Mouse (Mus musculus) MEL (cell line): ENCODE data around the gene Cntn2. TPM values are rescaled to one million over a fixed set of nuclear protein-coding genes. Genes with fewer than 3 reads are reported as not detected.

ENCODE experiments used
- DNase-seq: peaks from one replicate; pipeline ENCODE4 v3.0.0; 2011; ENCODE audit warnings: low read depth, low spot score
- H3K27ac ChIP-seq: 2 replicates; pipeline ENCODE4 v1.5.1; 2012; ENCODE audit warnings: low read depth, mild to moderate bottlenecking, control low read depth, low read length, moderate library complexity; ENCODE audit not compliant: control insufficient read depth
- H3K27me3 ChIP-seq, 2 experiments: fragments of 150-350 bp in 1 of 2; sonication (generic) in 1 of 2; 2 replicates each; pipeline ENCODE4 v1.6.1; 2012; ENCODE audit warnings: low read length in 2 of 2, mild to moderate bottlenecking in 2 of 2, improper control_type of control experiment in 1 of 2, moderate library complexity in 1 of 2; ENCODE audit not compliant: insufficient read depth in 2 of 2, control insufficient read depth in 1 of 2
- H3K36me3 ChIP-seq, 2 experiments: 2 replicates each; pipeline ENCODE4 v1.6.1; 2012 to 2014; ENCODE audit warnings: low read length in 2 of 2, improper control_type of control experiment in 1 of 2, inconsistent platforms in 1 of 2, mild to moderate bottlenecking in 1 of 2; ENCODE audit not compliant: insufficient read depth in 2 of 2, control insufficient read depth in 1 of 2
- H3K4me1 ChIP-seq, 2 experiments: fragments of 150-350 bp in 1 of 2; sonication (generic) in 1 of 2; 2 replicates each; pipeline ENCODE4 v1.6.1; 2012; ENCODE audit warnings: low read length in 2 of 2, improper control_type of control experiment in 1 of 2, mild to moderate bottlenecking in 1 of 2; ENCODE audit not compliant: insufficient read depth in 2 of 2, control insufficient read depth in 1 of 2
- H3K4me3 ChIP-seq, 2 experiments: fragments of 150-350 bp in 1 of 2; sonication (generic) in 1 of 2; 2 replicates each; pipeline ENCODE4 v1.5.1; 2012; ENCODE audit warnings: low read depth in 2 of 2, low read length in 2 of 2, mild to moderate bottlenecking in 2 of 2, moderate library complexity in 2 of 2, control low read depth in 1 of 2, improper control_type of control experiment in 1 of 2; ENCODE audit not compliant: control insufficient read depth in 1 of 2, insufficient read depth in 1 of 2
- H3K79me2 ChIP-seq: 2 replicates; pipeline ENCODE4 v1.6.1; 2012; ENCODE audit warnings: mild to moderate bottlenecking, low read length, moderate library complexity; ENCODE audit not compliant: control insufficient read depth, poor library complexity, insufficient read depth
- H3K9ac ChIP-seq: 2 replicates; pipeline ENCODE4 v1.6.1; 2012; ENCODE audit warnings: low read depth, mild to moderate bottlenecking, control low read depth, low read length, moderate library complexity; ENCODE audit not compliant: control insufficient read depth, poor library complexity, severe bottlenecking
- H3K9me3 ChIP-seq: fragments of 150-350 bp; sonication (generic); replicated peaks from 2 replicates; pipeline ENCODE4 v1.6.1; 2012; ENCODE audit warnings: mild to moderate bottlenecking, low read length, improper control_type of control experiment, moderate library complexity; ENCODE audit not compliant: insufficient read depth
- BHLHE40 ChIP-seq: IDR thresholded peaks from 2 replicates; pipeline ENCODE4 v1.6.1; 2012; ENCODE audit warnings: low read depth, mild to moderate bottlenecking, inconsistent platforms, low read length, improper control_type of control experiment, borderline replicate concordance
- E2F4 ChIP-seq: IDR thresholded peaks from 2 replicates; pipeline ENCODE4 v1.6.1; 2011; ENCODE audit warnings: low read depth, low read length, improper control_type of control experiment, borderline replicate concordance
- GATA1 ChIP-seq: IDR thresholded peaks from 2 replicates; pipeline ENCODE4 v1.6.1; 2011; ENCODE audit warnings: low read depth, low read length, improper control_type of control experiment
- HCFC1 ChIP-seq: IDR thresholded peaks from 2 replicates; pipeline ENCODE4 v1.6.1; 2012; ENCODE audit warnings: low read depth, mild to moderate bottlenecking, inconsistent platforms, low read length, improper control_type of control experiment, moderate library complexity
- KAT2A ChIP-seq: conservative IDR thresholded peaks from 2 replicates; pipeline ENCODE4 v1.6.1; 2012; ENCODE audit warnings: low read depth, low read length, improper control_type of control experiment, inconsistent platforms
- MYC ChIP-seq: IDR thresholded peaks from 2 replicates; pipeline ENCODE4 v1.6.1; 2011; ENCODE audit warnings: low read depth, mild to moderate bottlenecking, low read length, improper control_type of control experiment, moderate library complexity
- NRF1 ChIP-seq: IDR thresholded peaks from 2 replicates; pipeline ENCODE4 v1.6.1; 2014; ENCODE audit warnings: low read depth, mild to moderate bottlenecking, inconsistent platforms, low read length, improper control_type of control experiment, moderate library complexity; ENCODE audit not compliant: poor library complexity, insufficient read depth, severe bottlenecking
- POLR2A ChIP-seq, 2 experiments: IDR thresholded peaks; 2 replicates each; pipeline ENCODE4 v1.6.1; 2011 to 2012; ENCODE audit warnings: low read length in 2 of 2, mild to moderate bottlenecking in 2 of 2, control low read depth in 1 of 2, improper control_type of control experiment in 1 of 2, low read depth in 1 of 2, moderate library complexity in 1 of 2; ENCODE audit not compliant: control insufficient read depth in 1 of 2, insufficient read depth in 1 of 2, poor library complexity in 1 of 2
- POLR2AphosphoS2 ChIP-seq: IDR thresholded peaks from 2 replicates; pipeline ENCODE4 v1.6.1; 2011; ENCODE audit warnings: low read length, improper control_type of control experiment
- TBP ChIP-seq: IDR thresholded peaks from 2 replicates; pipeline ENCODE4 v1.8.0; 2011; ENCODE audit warnings: low read depth, low read length, improper control_type of control experiment
- TCF12 ChIP-seq: IDR thresholded peaks from 2 replicates; pipeline ENCODE4 v1.6.1; 2014; ENCODE audit warnings: low read depth, mild to moderate bottlenecking, inconsistent platforms, low read length, improper control_type of control experiment, moderate library complexity
- USF1 ChIP-seq: IDR thresholded peaks from 2 replicates; pipeline ENCODE4 v1.6.1; 2014; ENCODE audit warnings: low read depth, mild to moderate bottlenecking, inconsistent platforms, low read length, improper control_type of control experiment, moderate library complexity
- polyA plus RNA-seq, 2 experiments: library from polyadenylated mRNA; stranded (reverse) in 1 of 2; unstranded in 1 of 2; fragments of >175 nt in 1 of 2; fragments of >200 nt in 1 of 2; gene quantifications; 2 replicates each; pipeline versions ENCODE4 v1.2.1 to v1.2.4; 2012; ENCODE audit warnings: low replicate concordance in 2 of 2, low read depth in 1 of 2; ENCODE audit not compliant: insufficient read length in 2 of 2, insufficient read depth in 1 of 2, missing spikeins in 1 of 2
- total RNA-seq: library from RNA; depleted of rRNA; stranded (reverse); fragments of 300-350 nt; gene quantifications from 2 replicates; pipeline ENCODE4 v1.2.3, GENCODE M21; 2012

Gene Cntn2
- total and polyA plus RNA-seq, 3 experiments = not detected

DNA sequence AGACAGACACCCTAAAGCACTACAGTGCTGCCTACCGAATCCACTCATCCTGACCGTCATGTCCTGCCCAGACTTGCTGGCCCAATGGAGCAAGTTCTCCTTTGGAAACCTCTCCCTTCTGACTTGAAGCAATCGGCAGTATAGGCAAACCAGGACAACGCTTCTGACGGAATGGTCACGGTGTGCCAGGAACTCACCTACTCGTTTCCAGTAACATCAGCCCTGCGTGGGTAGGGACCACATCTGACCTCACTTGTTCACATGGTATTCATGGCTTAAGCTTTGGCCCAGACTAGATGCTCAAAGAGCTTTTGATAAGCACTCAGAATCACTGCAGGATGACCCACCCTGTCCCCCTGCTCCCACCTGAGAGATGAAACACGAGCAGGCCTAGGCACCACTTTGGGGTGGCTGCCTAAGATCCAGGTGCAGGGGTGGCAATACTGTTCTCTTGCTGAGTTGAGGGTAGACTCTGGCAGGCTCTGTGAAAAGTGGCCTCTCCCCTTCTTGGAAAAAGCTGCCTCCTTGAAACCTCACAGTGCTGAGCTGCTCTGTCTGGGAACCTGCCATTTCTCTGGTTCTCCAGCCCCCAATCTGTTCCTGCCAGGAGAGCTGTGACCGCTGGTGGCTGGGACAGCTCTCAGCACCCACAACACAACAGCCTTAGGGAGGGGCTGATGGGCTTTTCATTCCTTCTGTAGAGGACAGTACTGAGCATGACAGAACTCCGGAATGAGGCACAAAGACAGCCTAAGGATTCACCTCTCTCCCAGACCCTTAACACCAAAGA, 24.5 kb upstream of the Cntn2 start:
- H3K4me3 ChIP-seq = no peak overlapping the region
- peaks cover 7 to 14% of the 10 kb centered on the region in 2 experiments for H3K27me3 ChIP-seq
- H3K9ac ChIP-seq = no peak overlapping the region
- H3K9me3 ChIP-seq = no peaks in the 10 kb centered on the region
- no peak for TF ChIP-seq HCFC1
- no peak for TF ChIP-seq POLR2A (IDR thresholded peaks at IDR 0.05; ENCODE audit: control insufficient read depth in 1 of 2, insufficient read depth in 1 of 2, low read depth in 1 of 2, low read length in 2 of 2, poor library complexity in 1 of 2)
- TF ChIP-seq TCF12 = no peak
- no peak for TF ChIP-seq KAT2A
- no peaks in the 10 kb centered on the region for H3K79me2 ChIP-seq
- peaks cover 0 to 13% of the 10 kb centered on the region in 2 experiments; a peak in 2 of 4 replicates for H3K4me1 ChIP-seq
- H3K36me3 ChIP-seq = no peaks in the 10 kb centered on the region; a peak in 1 of 4 replicates
- DNase-seq = no peak
- H3K27ac ChIP-seq = no peak overlapping the region

GRCm38 (mm10) chr1:132565766-132566165, 22.7 kb upstream of the Cntn2 start:
- peak; percentile 41 for DNase-seq
- Histone ChIP-seq H3K9me3 (no peaks in the 10 kb centered on the region), H3K79me2 (no peaks in the 10 kb centered on the region), H3K4me3 (no peak overlapping the region), H3K4me1 (peaks cover 0 to 13% of the 10 kb centered on the region in 2 experiments; a peak in 2 of 4 replicates), H3K9ac (no peak overlapping the region), H3K36me3 (no peaks in the 10 kb centered on the region; a peak in 1 of 4 replicates), H3K27me3 (peaks cover 2 to 5% of the 10 kb centered on the region in 2 experiments), H3K27ac (no peak overlapping the region)
- TF ChIP-seq BHLHE40 (0 out of 2 replicates have a peak, but pooled peaks have one; percentile 44), TBP (no peak), GATA1 (0 out of 2 replicates have a peak, but pooled peaks have one; percentile 18), E2F4 (no peak), TCF12 (no peak), MYC (0 out of 2 replicates have a peak, but pooled peaks have one; percentile 23), POLR2AphosphoS2 (no peak), USF1 (peak; percentile 61; the same call in 1 of the 2 replicates)

DNA sequence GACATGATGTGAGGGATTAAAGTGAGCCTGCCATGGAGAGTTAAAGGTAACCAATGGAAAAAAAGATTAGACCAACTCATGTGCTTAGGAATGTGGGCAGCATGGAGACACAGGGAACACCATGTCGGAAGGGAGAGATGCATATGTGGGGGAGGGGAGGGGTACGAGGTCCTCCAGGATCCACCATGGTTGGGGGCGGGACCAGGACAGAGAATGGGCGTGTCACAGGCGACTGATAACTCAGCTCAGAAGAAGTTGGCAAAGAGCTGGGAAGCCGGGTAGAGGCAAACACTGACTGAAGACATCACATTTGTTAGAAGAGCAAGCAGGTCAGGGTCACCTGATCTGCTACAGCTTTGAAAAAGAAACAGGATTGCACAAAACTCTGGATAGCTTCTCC, 21.9 kb upstream of the Cntn2 start:
- Histone ChIP-seq H3K4me3 (no peak overlapping the region), H3K27ac (no peak overlapping the region), H3K27me3 (peaks cover 2 to 7% of the 10 kb centered on the region in 2 experiments), H3K9me3 (no peaks in the 10 kb centered on the region), H3K36me3 (no peaks in the 10 kb centered on the region; a peak in 1 of 4 replicates), H3K4me1 (peaks cover 0 to 13% of the 10 kb centered on the region in 2 experiments; a peak in 2 of 4 replicates), H3K79me2 (no peaks in the 10 kb centered on the region), H3K9ac (no peak overlapping the region)
- no peak for DNase-seq
- TF ChIP-seq KAT2A (no peak), NRF1 (no peak)
